Mouse (Mus musculus) heart, adult 10 weeks (tissue): Measurements from ENCODE around the gene Lilrb4a. TPM values are rescaled to one million over a fixed set of nuclear protein-coding genes. Genes with fewer than 3 reads are reported as not detected.

ENCODE experiments used
- polyA plus RNA-seq: library from polyadenylated mRNA; stranded (reverse); fragments of 350-450 nt; fragmentation: Illumina TruSeq; extraction: RNeasy Lipid Tissue Mini Kit (QIAGEN cat#74804); gene quantifications from one replicate; pipeline ENCODE4 v1.2.3, GENCODE M21; 2014; ENCODE audit warnings: low read depth, low replicate concordance

The Lilrb4a gene
- 11.8 TPM for polyA plus RNA-seq

GRCm38 (mm10) chr10:51490691-51491090, at the start of gene Lilrb4a:
Gene Lilrb4a, plus strand, starts transcription at chr10:51490956.

GRCm38 (mm10) chr10:51480397-51480796, 10.4 kb upstream of the Lilrb4a start, which contains the start of the genes Gm49339 and Lilr4b:
Gene Gm49339, plus strand, starts transcription at chr10:51480612.
Gene Lilr4b, plus strand, starts transcription at chr10:51480632.

Other genes with a start within 250 kb of the Lilrb4a start
- 4.0 TPM for gene Gm49339, start 10.3 kb upstream of the Lilrb4a start, polyA plus RNA-seq
- 5.9 TPM for gene Lilr4b, start 10.3 kb upstream of the Lilrb4a start, polyA plus RNA-seq
- gene Fam162b, start 99.6 kb downstream of the Lilrb4a start, polyA plus RNA-seq = not detected
- gene Gprc6a, start 140.5 kb downstream of the Lilrb4a start, polyA plus RNA-seq = not detected
- not detected for gene Rfx6, start 186.8 kb downstream of the Lilrb4a start, polyA plus RNA-seq